Mouse (Mus musculus): ENCODE results near the gene Kdm5b.

- no peak for TF ChIP-seq POLR2A (IDR thresholded peaks at IDR 0.05; ENCODE audit: borderline replicate concordance, control insufficient read depth, low read depth, low read length)
- TF ChIP-seq CTCF (IDR thresholded peaks at IDR 0.05; ENCODE audit: control insufficient read depth, insufficient read depth, low read length), result no peak
Measured at GRCm38 (mm10) chr1:134560396-134560795, 425 bp downstream of the Kdm5b start.

All from bone marrow, adult 2 months (tissue).